Mouse (Mus musculus) erythroblast, adult 5-6 weeks (primary cell): ENCODE data around the gene Enah. TPM values are rescaled to one million over a fixed set of nuclear protein-coding genes. Genes with fewer than 3 reads are reported as not detected.

ENCODE experiments used
- ATAC-seq: replicated peaks from 2 replicates; pipeline ENCODE4 v1.8.0; 2016; ENCODE audit warnings: moderate number of reproducible peaks, mild to moderate bottlenecking, moderate TSS enrichment, inconsistent platforms; ENCODE audit not compliant: poor library complexity, low FRiP score, severe bottlenecking
- total RNA-seq, 2 experiments: library from RNA; stranded (forward) in 1 of 2; stranded (reverse) in 1 of 2; fragments of 150-400 nt in 1 of 2; fragments of 200-764, 138-1000 nt in 1 of 2; gene quantifications; 2 replicates each; pipeline versions ENCODE4 v1.2.3 to v1.2.4; 2015 to 2017; ENCODE audit warnings: low replicate concordance in 2 of 2

Gene Enah
- total RNA-seq, 2 experiments from 2014 or later: 0.77 TPM; not detected in 1

DNA sequence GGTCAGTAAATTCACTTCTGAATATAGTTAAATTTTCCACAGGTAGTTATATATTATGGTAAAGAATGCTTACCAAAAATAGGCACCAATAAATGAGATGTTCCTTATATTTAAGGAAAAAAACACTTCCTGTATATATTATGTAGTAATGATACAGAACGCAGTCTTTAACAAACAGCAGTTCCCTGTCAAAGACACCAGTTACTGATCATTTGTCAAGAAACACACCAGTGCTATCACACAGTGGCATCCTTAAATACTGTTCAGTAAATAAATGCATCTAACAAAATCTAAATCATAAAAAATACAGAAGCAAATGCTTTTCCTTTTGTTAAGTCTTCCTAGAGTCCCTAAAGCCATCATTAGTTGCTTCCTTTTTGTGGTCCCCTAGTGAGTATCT is 54.5 kb downstream of the Enah start:
- no peak for ATAC-seq

- no peak for ATAC-seq
Observed at GRCm38 (mm10) chr1:181963827-181964226, 56.0 kb downstream of the Enah start.

DNA sequence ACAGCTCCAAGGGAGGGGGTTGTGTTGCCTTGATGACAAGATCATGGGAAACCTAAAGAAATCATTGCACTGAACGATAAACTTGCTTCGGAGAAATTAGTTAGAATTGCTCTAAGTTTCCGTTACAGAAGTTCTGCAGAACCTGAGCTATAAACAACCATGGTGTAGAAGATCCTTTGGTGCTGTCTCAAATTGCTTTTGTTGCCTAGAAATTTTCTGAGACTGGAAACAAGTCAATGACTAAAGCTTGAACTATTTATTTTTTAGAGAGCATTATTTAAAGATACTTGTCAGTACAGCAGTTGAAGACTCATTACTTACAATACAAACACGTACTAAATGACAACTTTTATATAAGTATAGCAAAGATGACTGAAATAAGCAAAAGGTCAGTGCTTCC is 56.4 kb downstream of the Enah start:
- ATAC-seq: no peak

- no peak for ATAC-seq
Observed at GRCm38 (mm10) chr1:181960383-181960782, 59.4 kb downstream of the Enah start.

DNA sequence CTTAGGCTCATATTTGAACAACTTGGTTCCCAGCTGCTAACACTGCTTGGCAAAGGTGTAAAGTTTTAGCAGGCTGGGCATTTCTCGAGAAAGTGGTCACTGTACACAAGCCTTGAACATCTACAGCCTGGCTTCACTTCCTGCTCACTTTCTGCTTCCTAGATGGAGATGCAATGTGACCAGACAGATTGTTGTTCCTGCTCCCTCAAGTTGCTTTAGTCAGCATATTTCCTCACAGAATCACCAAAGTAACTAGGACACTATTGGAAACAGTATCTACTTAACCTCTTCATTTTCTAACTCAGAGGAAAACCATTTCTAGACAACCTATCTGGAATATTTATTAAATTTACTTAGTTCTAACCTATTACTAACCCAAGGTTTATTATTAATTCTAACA is 61.4 kb downstream of the Enah start:
- ATAC-seq: no peak

DNA sequence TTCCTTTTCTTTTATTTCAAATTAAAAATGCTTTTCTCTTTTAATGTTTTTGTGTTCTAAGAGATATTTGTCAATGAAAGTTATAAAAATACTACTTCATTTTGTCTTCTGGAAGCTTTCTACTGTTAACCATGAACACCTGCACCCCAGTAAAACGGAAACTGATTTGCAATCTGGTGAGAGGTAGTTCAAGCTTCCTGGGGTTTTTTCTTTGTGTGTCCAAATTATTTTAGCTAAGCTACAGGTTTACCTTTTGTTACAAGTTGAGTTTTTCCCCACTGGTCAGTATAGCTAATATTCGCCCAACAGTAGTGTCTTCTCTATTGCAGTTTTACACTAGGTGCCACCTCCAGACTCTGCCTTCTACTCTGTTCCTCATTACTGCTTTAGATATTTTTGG is 62.1 kb downstream of the Enah start:
- no peak for ATAC-seq

GRCm38 (mm10) chr1:181953547-181953946 is 66.2 kb downstream of the Enah start:
- no peak for ATAC-seq

DNA sequence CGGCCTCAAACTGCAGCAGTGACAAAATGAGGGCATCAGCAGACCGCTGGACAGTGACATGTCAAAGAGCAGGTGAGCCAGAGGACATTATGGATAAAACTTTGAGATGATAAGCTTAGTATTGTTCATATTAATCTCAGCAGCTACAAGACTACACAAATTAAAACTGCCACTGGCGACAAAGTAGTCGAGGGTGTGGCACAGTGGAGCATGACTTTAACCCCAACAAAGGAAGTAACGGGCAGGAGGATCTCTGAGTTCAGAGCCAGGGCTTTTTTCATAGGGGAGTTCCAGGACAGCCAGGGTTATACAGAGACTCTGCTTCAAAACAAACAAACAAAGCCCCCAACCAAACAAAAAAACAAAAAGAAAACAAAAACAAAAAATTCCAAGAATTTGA is 68.5 kb downstream of the Enah start:
- ATAC-seq: no peak

DNA sequence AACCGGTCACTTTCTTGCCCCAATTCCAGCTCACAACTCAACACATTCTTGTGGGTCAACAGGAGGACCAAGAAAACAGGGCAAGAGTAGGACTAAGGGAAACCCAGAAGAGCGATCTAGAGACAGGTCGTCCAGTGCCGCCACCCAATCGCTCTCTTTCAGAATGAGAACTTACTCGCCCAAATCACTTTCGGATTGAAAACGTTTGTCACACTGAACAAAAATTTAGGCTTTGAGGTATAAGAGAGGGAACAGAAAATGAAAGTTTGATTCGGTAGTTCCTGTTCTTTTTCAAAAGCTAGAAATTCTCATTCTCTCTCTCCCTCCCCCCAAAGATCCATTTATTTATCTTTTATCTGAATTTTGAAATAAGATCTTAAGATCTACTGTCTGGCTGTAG is 69.1 kb downstream of the Enah start:
- ATAC-seq: no peak

DNA sequence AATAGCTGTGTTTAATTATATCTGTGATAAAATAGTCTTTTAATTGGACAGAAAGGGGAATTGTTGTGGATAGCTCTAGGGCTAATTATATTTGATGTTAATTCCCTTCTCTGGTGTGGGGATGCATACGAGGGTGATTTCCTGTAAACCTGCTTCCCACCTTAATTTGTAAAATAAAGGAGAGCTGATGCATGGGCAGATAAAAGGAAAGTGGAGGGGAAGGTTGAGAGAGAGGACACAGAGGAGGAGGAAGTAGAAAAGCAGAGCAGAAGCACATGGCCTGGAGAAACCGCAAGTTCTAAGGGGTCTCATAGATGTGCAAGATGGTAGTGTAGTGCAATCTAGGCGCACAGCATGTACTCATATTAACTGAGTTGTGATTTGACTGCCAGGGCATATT is 71.6 kb downstream of the Enah start:
- no peak for ATAC-seq

- ATAC-seq: no peak
Observed at GRCm38 (mm10) chr1:181937064-181937463, 82.7 kb downstream of the Enah start.

DNA sequence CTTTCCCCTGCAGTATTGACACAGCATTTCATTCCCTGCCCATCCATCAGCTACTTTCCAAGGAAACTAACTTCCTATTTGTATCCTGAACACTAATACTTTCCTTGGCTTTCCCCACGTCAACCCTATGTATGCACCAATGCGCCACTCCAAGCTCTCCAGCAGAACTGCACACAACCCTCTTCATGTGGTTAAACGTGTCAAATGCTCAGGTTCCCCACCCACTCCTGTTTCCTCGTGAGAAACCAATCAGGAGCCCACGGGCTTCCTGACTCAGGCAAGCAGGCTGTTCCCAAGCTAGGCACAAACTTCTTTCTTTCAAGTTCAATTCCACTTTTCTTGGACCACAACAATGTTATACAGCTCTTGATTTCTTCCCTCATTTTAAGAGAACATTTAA is 91.4 kb downstream of the Enah start:
- no peak for ATAC-seq

GRCm38 (mm10) chr1:181923384-181923783 is 96.4 kb downstream of the Enah start:
- no peak for ATAC-seq

- no peak for ATAC-seq
Observed at GRCm38 (mm10) chr1:181921580-181922494, 98.0 kb downstream of the Enah start.

DNA sequence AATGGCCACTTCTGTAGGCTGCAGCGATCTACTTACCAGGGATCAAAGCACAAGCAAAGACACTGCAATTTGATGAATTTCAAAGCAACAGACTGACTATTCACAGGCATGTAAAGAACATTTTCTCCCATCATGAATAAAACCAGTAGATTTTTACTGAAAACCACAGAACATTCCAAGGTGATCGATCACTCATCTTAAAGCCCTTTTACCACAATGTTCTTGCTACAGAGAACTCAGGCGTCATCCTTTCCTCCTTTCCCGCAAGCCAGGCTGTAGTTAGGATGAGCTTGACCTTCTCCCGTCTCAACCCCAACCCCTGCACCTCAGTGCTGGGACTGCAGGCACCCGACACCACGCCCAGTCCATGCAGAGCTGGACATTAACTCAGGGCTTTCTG is 107.9 kb downstream of the Enah start:
- no peak for ATAC-seq

GRCm38 (mm10) chr1:181901706-181902373 is 118.0 kb downstream of the Enah start:
- ATAC-seq: no peak

DNA sequence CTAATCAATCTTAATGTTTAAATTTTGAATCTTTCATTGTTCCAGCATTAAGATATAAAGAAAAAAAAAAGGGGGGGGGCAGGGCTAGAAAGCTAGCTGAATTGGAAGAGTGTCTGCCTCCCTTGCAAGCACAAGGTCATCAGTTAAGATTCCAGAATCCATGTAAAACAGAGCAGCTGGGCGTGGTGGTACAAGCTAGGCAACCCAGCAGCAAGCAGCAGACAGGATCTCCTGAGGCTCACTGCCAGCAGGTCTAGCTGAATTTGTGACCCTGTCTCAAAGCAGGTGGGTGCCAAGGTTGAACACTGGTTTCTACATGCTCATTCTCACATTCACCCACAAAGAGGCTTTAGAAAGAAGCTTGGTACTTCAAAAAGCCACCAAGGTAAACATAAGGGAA is 118.9 kb downstream of the Enah start:
- ATAC-seq: no peak

- no peak for ATAC-seq
Observed at GRCm38 (mm10) chr1:181898961-181899360, 120.8 kb downstream of the Enah start.

GRCm38 (mm10) chr1:181896991-181897390 is 122.8 kb downstream of the Enah start:
- no peak for ATAC-seq

DNA sequence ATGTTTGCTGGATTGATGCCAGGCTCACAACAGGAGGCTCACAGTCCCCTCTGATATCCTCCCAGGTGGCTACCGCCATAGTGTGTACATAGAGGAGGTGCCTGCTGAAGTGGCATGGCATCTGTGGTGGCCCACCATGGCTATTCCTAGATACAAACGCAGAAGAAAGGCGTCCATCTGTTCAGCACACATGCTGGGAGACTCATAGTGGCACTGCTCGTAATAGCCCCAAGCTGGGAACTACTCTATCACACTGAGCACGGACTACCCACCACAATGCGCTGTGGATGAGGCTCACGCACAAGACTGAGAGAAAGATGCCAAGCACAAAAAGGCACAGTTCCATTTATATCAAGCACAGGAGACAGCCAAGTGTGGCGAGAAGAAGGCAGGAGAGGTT is 126.1 kb downstream of the Enah start:
- ATAC-seq: no peak

- no peak for ATAC-seq
Observed at GRCm38 (mm10) chr1:181889670-181890069, 130.1 kb downstream of the Enah start.
